Mouse (Mus musculus) forebrain, embryonic 11.5 days (tissue): ENCODE data around the gene Slc29a1. TPM values are rescaled to one million over a fixed set of nuclear protein-coding genes. Genes with fewer than 3 reads are reported as not detected.

Experiments used
- ATAC-seq: fragments of 200-750 bp; cut with Nextera tagmentation; replicated peaks from 2 replicates; pipeline ENCODE4 v1.8.0; 2017; ENCODE audit warnings: moderate TSS enrichment; ENCODE audit not compliant: low FRiP score
- DNase-seq: peaks from one replicate; pipeline ENCODE4 v3.0.0-alpha.2; 2017; ENCODE audit warnings: low spot score
- H3K27ac ChIP-seq: fragments of 300-500 bp; sonication (generic); 2 replicates; pipeline ENCODE4 v1.5.1; 2014; ENCODE audit warnings: low read depth, low read length
- H3K27me3 ChIP-seq: fragments of 300-500 bp; sonication (generic); 2 replicates; pipeline ENCODE4 v1.6.1; 2014; ENCODE audit warnings: mild to moderate bottlenecking, low read length, mixed read lengths; ENCODE audit not compliant: control insufficient read depth, insufficient read depth
- H3K36me3 ChIP-seq: fragments of 300-500 bp; sonication (generic); 2 replicates; pipeline ENCODE4 v1.6.1; 2014; ENCODE audit warnings: mild to moderate bottlenecking, low read length, moderate library complexity, mixed read lengths; ENCODE audit not compliant: control insufficient read depth, insufficient read depth
- H3K4me1 ChIP-seq: fragments of 300-500 bp; sonication (generic); replicated peaks from 2 replicates; pipeline ENCODE4 v1.6.1; 2014; ENCODE audit warnings: low read length, mixed read lengths; ENCODE audit not compliant: control insufficient read depth, insufficient read depth
- H3K4me2 ChIP-seq: fragments of 300-500 bp; sonication (generic); 2 replicates; pipeline ENCODE4 v1.6.1; 2014; ENCODE audit warnings: low read depth, mild to moderate bottlenecking, low read length, moderate library complexity, mixed read lengths; ENCODE audit not compliant: severe bottlenecking
- H3K4me3 ChIP-seq: fragments of 300-500 bp; sonication (generic); 2 replicates; pipeline ENCODE4 v1.5.1; 2014; ENCODE audit warnings: low read depth, low read length
- H3K9ac ChIP-seq: fragments of 300-500 bp; sonication (generic); 2 replicates; pipeline ENCODE4 v1.6.1; 2014; ENCODE audit warnings: low read length
- H3K9me3 ChIP-seq: fragments of 300-500 bp; sonication (generic); 2 replicates; pipeline ENCODE4 v1.6.1; 2016; ENCODE audit warnings: low read length, mixed read lengths; ENCODE audit not compliant: control insufficient read depth
- whole genome bisulfite sequencing: fragments of 180-500 bp; shearing (Covaris S2); extraction: QIAGEN DNeasy Blood & Tissue Kit; methylation state at CpG from one replicate; pipeline ENCODE4 v1.1.7; 2014; 5-methylcytosine and 5-hydroxymethylcytosine counted together
- polyA plus RNA-seq: library from polyadenylated mRNA; unstranded; fragments of >200 nt; fragmentation: Nextera tagmentation; extraction: Ambion mirVana; gene quantifications from 2 replicates; pipeline ENCODE4 v1.2.1, GENCODE M21; 2014

Gene Slc29a1
- polyA plus RNA-seq, 1 experiment from 2014 or later = 56.7 TPM

DNA sequence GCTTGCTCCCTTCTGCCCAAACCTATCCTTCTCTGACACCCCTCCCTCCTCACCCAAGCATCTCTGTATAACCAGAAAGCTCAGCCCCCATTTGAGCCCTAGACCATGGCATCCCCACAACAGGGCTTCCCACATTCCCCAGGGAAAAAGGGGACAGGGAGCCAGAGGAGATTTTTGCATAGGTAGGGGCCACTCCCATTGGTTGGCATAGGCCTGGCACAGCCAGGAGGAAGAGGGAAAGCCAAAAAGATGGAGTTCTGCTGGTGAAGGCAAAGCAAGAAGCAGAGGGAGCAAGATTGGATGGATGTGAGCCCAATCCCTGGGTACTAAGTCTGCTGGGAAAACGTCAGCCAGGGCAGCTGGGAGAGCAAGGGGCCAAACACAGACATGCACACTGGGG, 56.3 kb downstream of the Slc29a1 start:
- no peak overlapping the region for H3K27ac ChIP-seq
- no peaks in the 10 kb centered on the region for H3K36me3 ChIP-seq
- 30% methylated on average over 1 of the region's 1 CpGs for whole genome bisulfite sequencing
- H3K4me2 ChIP-seq = no peak overlapping the region
- ATAC-seq (no peak), DNase-seq (no peak)
- H3K4me1 ChIP-seq = peaks cover 21% of the 10 kb centered on the region
- H3K9ac ChIP-seq = no peak overlapping the region
- no peaks in the 10 kb centered on the region for H3K9me3 ChIP-seq
- peaks cover 47% of the 10 kb centered on the region for H3K27me3 ChIP-seq
- H3K4me3 ChIP-seq = no peak overlapping the region

DNA sequence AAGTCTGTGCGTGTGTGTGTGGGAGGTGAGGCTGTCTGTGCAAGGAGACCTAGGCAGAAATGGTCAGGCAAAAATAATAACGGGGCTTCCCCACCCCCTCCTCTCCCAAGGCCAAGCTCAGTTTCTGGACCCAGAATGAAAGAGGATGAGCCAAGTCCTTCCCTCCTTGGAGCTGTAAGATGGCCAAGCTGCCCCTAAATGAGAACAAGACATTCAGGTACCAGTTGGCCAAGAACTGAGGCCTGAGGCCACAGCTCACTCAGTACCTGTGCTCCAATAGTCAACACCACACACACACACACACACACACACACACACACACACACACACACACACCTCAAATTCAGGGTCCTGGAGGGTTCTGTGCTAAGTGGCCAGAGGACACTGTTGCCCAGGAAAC, 56.7 kb downstream of the Slc29a1 start:
- ATAC-seq (no peak), DNase-seq (no peak)
- no peak overlapping the region for H3K4me3 ChIP-seq
- H3K27me3 ChIP-seq = peaks cover 46% of the 10 kb centered on the region
- H3K27ac ChIP-seq = no peak overlapping the region
- no peaks in the 10 kb centered on the region for H3K36me3 ChIP-seq
- 81% methylated on average over 2 of the region's 2 CpGs for WGBS
- no peaks in the 10 kb centered on the region for H3K9me3 ChIP-seq
- peaks cover 21% of the 10 kb centered on the region for H3K4me1 ChIP-seq
- no peak overlapping the region for H3K4me2 ChIP-seq
- H3K9ac ChIP-seq = no peak overlapping the region

DNA sequence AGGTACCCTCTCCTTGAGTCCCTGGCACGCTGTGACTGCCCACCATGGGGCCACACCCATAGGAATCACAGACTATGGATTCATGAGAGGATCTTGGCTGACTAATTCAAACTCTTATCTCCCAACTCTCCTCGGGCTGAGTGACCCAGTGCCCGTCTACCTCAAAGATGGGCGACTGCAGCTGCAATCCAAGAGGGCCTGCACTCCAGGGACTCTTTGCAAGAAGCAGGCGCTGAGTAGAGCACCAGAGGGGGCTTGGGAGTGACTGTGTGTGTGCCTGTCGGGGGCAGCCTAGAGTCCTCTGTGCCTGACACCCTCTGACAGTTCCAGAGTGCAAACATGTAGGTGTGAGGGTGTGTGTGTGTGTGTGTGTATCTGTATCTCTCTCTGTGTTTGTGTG, 57.3 kb downstream of the Slc29a1 start:
- ATAC-seq = no peak
- Histone ChIP-seq H3K27me3 (peaks cover 40% of the 10 kb centered on the region), H3K9ac (no peak overlapping the region), H3K4me2 (no peak overlapping the region), H3K9me3 (no peaks in the 10 kb centered on the region), H3K27ac (no peak overlapping the region), H3K4me1 (peaks cover 21% of the 10 kb centered on the region), H3K36me3 (no peaks in the 10 kb centered on the region), H3K4me3 (no peak overlapping the region)
- 41% methylated on average over 6 of the region's 6 CpGs for WGBS
- no peak for DNase-seq

DNA sequence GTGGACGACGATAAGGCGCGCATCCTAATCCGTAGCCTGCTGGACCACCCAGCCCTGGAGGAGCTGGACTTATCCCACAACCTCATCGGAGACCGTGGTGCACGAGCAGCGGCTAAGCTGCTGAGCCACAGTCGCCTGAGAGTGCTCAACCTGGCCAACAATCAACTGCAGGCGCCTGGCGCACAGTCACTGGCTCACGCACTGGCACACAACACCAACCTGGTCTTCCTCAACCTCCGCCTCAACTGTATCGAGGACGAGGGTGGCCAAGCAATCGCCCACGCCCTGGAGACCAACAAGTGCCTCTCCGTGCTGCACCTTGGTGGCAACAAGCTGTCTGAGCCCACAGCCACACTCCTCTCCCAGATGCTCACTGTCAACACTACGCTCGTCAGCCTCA, 59.7 kb downstream of the Slc29a1 start:
- H3K4me2 ChIP-seq = no peak overlapping the region
- H3K9ac ChIP-seq = no peak overlapping the region
- 77% methylated on average over 21 of the region's 21 CpGs for WGBS
- H3K27me3 ChIP-seq = peaks cover 18% of the 10 kb centered on the region
- no peak overlapping the region for H3K27ac ChIP-seq
- ATAC-seq = no peak
- H3K4me3 ChIP-seq = no peak overlapping the region
- H3K9me3 ChIP-seq = no peaks in the 10 kb centered on the region
- no peaks in the 10 kb centered on the region for H3K36me3 ChIP-seq
- no peak for DNase-seq
- H3K4me1 ChIP-seq = peaks cover 10% of the 10 kb centered on the region

GRCm38 (mm10) chr17:45538394-45538793, 61.0 kb downstream of the Slc29a1 start:
- DNase-seq = no peak
- H3K4me2 ChIP-seq = no peak overlapping the region
- no peak overlapping the region for H3K9ac ChIP-seq
- H3K4me3 ChIP-seq = no peak overlapping the region
- 0 out of 2 replicates have a peak, but pooled peaks cover under 1% of the 10 kb centered on the region for H3K4me1 ChIP-seq
- peaks cover 8% of the 10 kb centered on the region for H3K27me3 ChIP-seq
- H3K36me3 ChIP-seq = no peaks in the 10 kb centered on the region
- 69% methylated on average over 4 of the region's 4 CpGs for WGBS
- ATAC-seq = no peak
- no peak overlapping the region for H3K27ac ChIP-seq
- no peaks in the 10 kb centered on the region for H3K9me3 ChIP-seq

DNA sequence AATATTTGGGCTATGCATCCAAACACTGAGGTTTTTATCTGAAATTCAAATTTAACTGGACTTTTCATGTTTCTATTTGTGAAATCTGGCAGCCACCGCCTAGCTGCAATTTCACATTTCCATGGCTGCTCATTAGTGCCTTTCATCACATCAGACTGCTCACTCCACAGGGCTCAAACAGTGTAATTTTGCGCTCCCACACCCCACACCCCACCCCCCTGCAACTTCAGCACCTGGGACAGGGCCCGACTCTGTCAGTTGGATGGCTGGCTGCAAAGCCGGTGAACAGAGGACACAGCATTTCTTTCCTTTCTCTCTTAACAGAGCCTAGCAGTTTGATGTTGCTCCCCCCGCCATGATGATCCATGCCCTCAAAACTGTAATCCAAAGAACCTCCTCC, 63.1 kb downstream of the Slc29a1 start:
- Histone ChIP-seq H3K9ac (no peak overlapping the region), H3K4me1 (no peaks in the 10 kb centered on the region), H3K4me2 (no peak overlapping the region), H3K4me3 (no peak overlapping the region), H3K27ac (no peak overlapping the region), H3K36me3 (no peaks in the 10 kb centered on the region), H3K27me3 (peaks cover 4% of the 10 kb centered on the region), H3K9me3 (no peaks in the 10 kb centered on the region)
- 14% methylated on average over 5 of the region's 5 CpGs for WGBS
- ATAC-seq (no peak), DNase-seq (peak; percentile 71)

Other genes with a start within 250 kb of the Slc29a1 start
- 85.3 and 88.3 TPM in 2 replicates for gene Cdc5l, start 165.9 kb downstream of the Slc29a1 start, polyA plus RNA-seq
- 1.0 and 1.2 TPM in 2 replicates for gene Spats1, start 124.2 kb downstream of the Slc29a1 start, polyA plus RNA-seq
- gene Aars2, start 92.8 kb downstream of the Slc29a1 start, polyA plus RNA-seq = 24.6 and 25.2 TPM in 2 replicates
- 0.95 and 2.0 TPM in 2 replicates for gene Tcte1, start 76.2 kb downstream of the Slc29a1 start, polyA plus RNA-seq
- gene Tmem151b, start 49.9 kb downstream of the Slc29a1 start, polyA plus RNA-seq = 8.2 and 9.1 TPM in 2 replicates
- 5.9 and 6.0 TPM in 2 replicates for gene Nfkbie, start 43.9 kb downstream of the Slc29a1 start, polyA plus RNA-seq
- gene Slc35b2, start 35.7 kb downstream of the Slc29a1 start, polyA plus RNA-seq = 103 and 105 TPM in 2 replicates
- gene Hsp90ab1, start 26.3 kb downstream of the Slc29a1 start, polyA plus RNA-seq = 1,787 and 1,872 TPM in 2 replicates
- not detected in 2 replicates for gene Mymx, start 2.5 kb upstream of the Slc29a1 start, polyA plus RNA-seq
- gene Capn11, start 59.7 kb upstream of the Slc29a1 start, polyA plus RNA-seq = 0.44 and 0.69 TPM in 2 replicates
- 107 and 108 TPM in 2 replicates for gene Mrpl14, start 86.7 kb upstream of the Slc29a1 start, polyA plus RNA-seq
- 49.8 and 54.5 TPM in 2 replicates for gene Tmem63b, start 87.3 kb upstream of the Slc29a1 start, polyA plus RNA-seq
- 0.55 and 0.99 TPM in 2 replicates for gene 1600014C23Rik, start 134.2 kb upstream of the Slc29a1 start, polyA plus RNA-seq